Mouse (Mus musculus) midbrain, embryonic 11.5 days (tissue): ENCODE measurements around the gene 1700056E22Rik. TPM values are rescaled to one million over a fixed set of nuclear protein-coding genes. Genes with fewer than 3 reads are reported as not detected.
A peak's percentile ranks its signal among the peaks of the same experiment; 100 is the strongest.

Experiments used
- ATAC-seq: fragments of 200-750 bp; cut with Nextera tagmentation; 2 replicates; pipeline ENCODE4 v1.8.0; 2017; ENCODE audit warnings: moderate TSS enrichment, moderate library complexity; ENCODE audit not compliant: low FRiP score
- DNase-seq: peaks from one replicate; pipeline ENCODE4 v3.0.0; 2015; ENCODE audit warnings: low spot score; ENCODE audit errors: missing footprints
- H3K27ac ChIP-seq: fragments of 300-500 bp; sonication (generic); 2 replicates; pipeline ENCODE4 v1.5.1; 2014; ENCODE audit warnings: low read depth, low read length
- H3K27me3 ChIP-seq: fragments of 300-500 bp; sonication (generic); 2 replicates; pipeline ENCODE4 v1.6.1; 2014; ENCODE audit warnings: mild to moderate bottlenecking, low read length, moderate library complexity, mixed read lengths; ENCODE audit not compliant: control insufficient read depth, insufficient read depth
- H3K36me3 ChIP-seq: fragments of 300-500 bp; sonication (generic); 2 replicates; pipeline ENCODE4 v1.6.1; 2014; ENCODE audit warnings: mild to moderate bottlenecking, low read length, moderate library complexity, mixed read lengths; ENCODE audit not compliant: control insufficient read depth, insufficient read depth
- H3K4me1 ChIP-seq: fragments of 300-500 bp; sonication (generic); 2 replicates; pipeline ENCODE4 v1.6.1; 2014; ENCODE audit warnings: low read length; ENCODE audit not compliant: control insufficient read depth, insufficient read depth
- H3K4me2 ChIP-seq: fragments of 300-500 bp; sonication (generic); 2 replicates; pipeline ENCODE4 v1.6.1; 2014; ENCODE audit warnings: mild to moderate bottlenecking, moderate library complexity
- H3K4me3 ChIP-seq: fragments of 300-500 bp; sonication (generic); 2 replicates; pipeline ENCODE4 v1.5.1; 2014; ENCODE audit warnings: low read depth, low read length
- H3K9ac ChIP-seq: fragments of 300-500 bp; sonication (generic); 2 replicates; pipeline ENCODE4 v1.6.1; 2014; ENCODE audit warnings: low read length
- H3K9me3 ChIP-seq: fragments of 300-500 bp; sonication (generic); 2 replicates; pipeline ENCODE4 v1.6.1; 2016; ENCODE audit warnings: low read length; ENCODE audit not compliant: control insufficient read depth
- WGBS: fragments of 180-500 bp; shearing (Covaris S2); extraction: QIAGEN DNeasy Blood & Tissue Kit; methylation state at CpG from one replicate; pipeline ENCODE4 v1.1.7; 2014; 5-methylcytosine and 5-hydroxymethylcytosine counted together
- polyA plus RNA-seq: library from polyadenylated mRNA; unstranded; fragments of >200 nt; fragmentation: Nextera tagmentation; extraction: Ambion mirVana; gene quantifications from 2 replicates; pipeline ENCODE4 v1.2.1, GENCODE M21; 2014

The 1700056E22Rik gene
- polyA plus RNA-seq, 1 experiment from 2014 or later, result 2.0 TPM

DNA sequence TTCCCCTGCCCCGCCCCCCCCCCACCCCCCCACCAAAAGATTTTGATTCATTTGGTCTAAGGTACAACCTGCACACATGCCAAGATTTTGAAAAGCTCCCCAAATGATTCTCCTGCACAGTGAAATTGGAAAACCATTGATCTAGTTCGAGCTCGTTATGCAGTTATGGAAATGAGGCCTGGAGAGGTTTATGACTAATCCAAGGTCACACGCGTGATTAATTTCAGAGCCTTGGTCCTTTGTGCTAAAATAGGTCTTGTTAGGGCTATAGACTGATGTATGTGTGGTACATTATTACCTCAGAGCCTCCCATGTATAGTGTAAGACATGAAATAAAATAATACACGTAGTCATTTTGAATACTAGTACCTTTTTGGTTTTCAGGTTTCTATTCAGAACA lies 9.3 kb upstream of the 1700056E22Rik start:
- WGBS, result 85% methylated on average over 6 of the region's 6 CpGs
- ATAC-seq, result no peak

DNA sequence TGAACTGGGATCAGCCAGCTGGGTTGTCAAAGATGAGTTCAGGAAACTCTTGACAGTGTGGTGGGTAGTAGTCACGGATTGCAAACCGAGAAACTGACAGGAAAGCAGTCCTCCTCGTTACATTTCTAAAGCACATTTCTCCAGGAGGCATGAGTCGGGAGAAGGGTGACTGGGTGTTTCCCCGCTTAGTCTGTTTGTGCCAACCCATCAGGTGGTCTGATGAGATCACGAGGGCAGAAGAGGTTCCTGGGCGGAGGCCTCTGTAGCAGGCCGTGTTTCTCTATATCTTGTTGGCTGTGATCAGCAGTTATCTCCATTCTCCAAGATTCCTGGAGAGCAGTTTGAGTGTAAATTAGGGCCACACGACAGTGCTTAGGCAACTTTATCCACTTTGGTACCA lies 8.6 kb upstream of the 1700056E22Rik start:
- no peaks in the 10 kb centered on the region for H3K4me1 ChIP-seq
- H3K27ac ChIP-seq, result no peak overlapping the region
- H3K9ac ChIP-seq, result no peak overlapping the region
- WGBS, result 75% methylated on average over 9 of the region's 9 CpGs
- ATAC-seq (no peak), DNase-seq (no peak)
- H3K4me2 ChIP-seq, result no peak overlapping the region
- H3K4me3 ChIP-seq, result no peak overlapping the region
- no peaks in the 10 kb centered on the region for H3K36me3 ChIP-seq
- H3K9me3 ChIP-seq, result no peaks in the 10 kb centered on the region
- no peaks in the 10 kb centered on the region for H3K27me3 ChIP-seq

More for the DNA sequence above, 9.3 kb upstream of the 1700056E22Rik start:
- H3K4me2 ChIP-seq, result no peak overlapping the region
- H3K27me3 ChIP-seq, result no peaks in the 10 kb centered on the region
- H3K4me1 ChIP-seq, result no peaks in the 10 kb centered on the region
- H3K27ac ChIP-seq, result no peak overlapping the region
- H3K9me3 ChIP-seq, result no peaks in the 10 kb centered on the region
- no peak overlapping the region for H3K9ac ChIP-seq
- no peak overlapping the region for H3K4me3 ChIP-seq
- H3K36me3 ChIP-seq, result no peaks in the 10 kb centered on the region
- DNase-seq, result no peak

DNA sequence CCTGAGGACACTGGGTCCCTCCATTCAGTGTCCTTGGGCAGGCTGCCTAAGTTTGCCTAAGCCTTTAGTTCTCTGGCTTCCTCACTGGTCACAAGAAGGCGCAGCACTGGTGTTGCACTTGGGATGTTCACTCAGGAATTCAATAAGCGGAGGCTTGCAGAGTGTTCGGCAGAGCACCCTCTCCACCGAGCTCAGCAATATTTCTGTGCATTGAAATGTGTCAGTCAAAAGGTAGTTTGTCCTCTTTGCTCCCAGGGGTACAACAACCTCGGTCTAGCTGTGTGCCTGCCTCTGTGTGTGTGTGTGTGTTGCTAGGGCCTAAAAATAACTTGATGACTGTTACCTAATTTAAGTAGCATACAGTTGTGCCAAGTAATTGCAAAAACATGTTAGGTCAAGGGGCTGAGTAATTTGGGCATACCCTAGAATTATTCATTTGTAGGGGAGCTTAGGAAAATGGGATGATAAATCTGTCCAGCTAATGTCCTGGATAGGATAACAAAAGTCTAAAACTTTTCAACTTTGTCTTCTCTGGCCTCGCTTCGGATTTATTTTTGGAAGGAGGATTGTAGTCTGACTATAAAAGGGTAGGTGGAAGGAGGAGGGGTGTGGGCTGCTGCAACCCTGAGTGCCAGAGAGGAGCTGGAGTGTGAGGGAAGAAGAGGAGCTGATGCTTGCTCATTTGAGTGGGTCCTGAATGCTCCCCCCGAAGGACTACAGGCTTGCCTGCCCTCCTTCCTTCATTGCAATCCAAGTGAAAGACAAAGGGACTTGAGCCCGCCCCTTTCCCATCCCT lies 7.9 kb upstream of the 1700056E22Rik start:
- Histone ChIP-seq H3K4me1 (0 out of 2 replicates have a peak, but pooled peaks cover under 1% of the 10 kb centered on the region), H3K9me3 (no peaks in the 10 kb centered on the region), H3K9ac (no peak overlapping the region), H3K4me3 (no peak overlapping the region), H3K36me3 (no peaks in the 10 kb centered on the region), H3K4me2 (no peak overlapping the region), H3K27ac (no peak overlapping the region), H3K27me3 (no peaks in the 10 kb centered on the region)
- WGBS, result 79% methylated on average over 9 of the region's 9 CpGs
- DNase-seq (no peak), ATAC-seq (no peak)

DNA sequence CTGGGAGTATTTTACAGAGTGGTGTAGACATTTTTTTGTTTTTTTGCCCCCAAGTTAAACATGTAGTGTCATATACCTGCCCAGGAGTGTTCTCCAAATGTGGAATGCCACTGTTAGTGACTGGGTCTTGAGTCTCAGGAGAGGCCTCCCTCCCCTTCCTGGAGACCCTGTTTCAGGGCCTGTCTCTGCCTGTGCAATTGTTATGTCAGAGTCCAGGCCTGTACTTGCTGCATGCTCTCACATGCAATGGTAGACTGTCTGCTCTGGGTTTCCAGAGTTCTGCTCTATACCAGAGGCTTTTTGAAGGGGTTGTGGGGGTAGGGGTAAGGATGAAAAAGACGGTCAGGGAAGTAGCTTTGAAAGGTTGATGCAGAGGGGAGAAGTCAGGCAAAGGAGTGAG lies 6.8 kb upstream of the 1700056E22Rik start:
- Histone ChIP-seq H3K27ac (no peak overlapping the region), H3K36me3 (no peaks in the 10 kb centered on the region), H3K4me3 (no peak overlapping the region), H3K9me3 (no peaks in the 10 kb centered on the region), H3K27me3 (no peaks in the 10 kb centered on the region), H3K9ac (no peak overlapping the region), H3K4me2 (no peak overlapping the region), H3K4me1 (peaks cover 6% of the 10 kb centered on the region; the same call in 1 of the 2 replicates)
- ATAC-seq (no peak), DNase-seq (no peak)
- WGBS, result 72% methylated on average over 1 of the region's 1 CpGs

DNA sequence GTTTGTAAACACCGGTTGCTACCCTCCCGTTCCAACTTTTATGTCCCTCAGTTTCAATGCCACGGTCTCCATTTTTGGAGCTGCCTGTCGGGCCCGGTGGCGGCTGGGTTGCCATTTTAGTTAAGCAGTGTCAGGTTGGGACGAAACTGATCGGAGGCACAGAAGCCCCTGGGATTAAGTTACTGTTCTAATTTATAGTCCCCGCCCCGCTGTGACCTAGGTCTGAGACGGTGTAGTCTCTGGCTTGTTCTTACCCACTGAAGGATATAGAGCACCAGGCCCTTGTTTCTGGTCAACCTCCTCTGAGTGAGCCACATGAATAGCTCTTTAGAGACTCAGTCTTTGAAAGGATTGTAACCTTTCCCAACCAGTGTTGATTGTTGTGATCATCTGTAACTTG lies 6.1 kb upstream of the 1700056E22Rik start:
- Histone ChIP-seq H3K9ac (no peak overlapping the region), H3K27ac (no peak overlapping the region), H3K4me2 (no peak overlapping the region), H3K9me3 (no peaks in the 10 kb centered on the region), H3K4me1 (peaks cover 11% of the 10 kb centered on the region), H3K4me3 (no peak overlapping the region), H3K36me3 (no peaks in the 10 kb centered on the region), H3K27me3 (no peaks in the 10 kb centered on the region)
- ATAC-seq (no peak), DNase-seq (no peak)
- 78% methylated on average over 11 of the region's 11 CpGs for WGBS

DNA sequence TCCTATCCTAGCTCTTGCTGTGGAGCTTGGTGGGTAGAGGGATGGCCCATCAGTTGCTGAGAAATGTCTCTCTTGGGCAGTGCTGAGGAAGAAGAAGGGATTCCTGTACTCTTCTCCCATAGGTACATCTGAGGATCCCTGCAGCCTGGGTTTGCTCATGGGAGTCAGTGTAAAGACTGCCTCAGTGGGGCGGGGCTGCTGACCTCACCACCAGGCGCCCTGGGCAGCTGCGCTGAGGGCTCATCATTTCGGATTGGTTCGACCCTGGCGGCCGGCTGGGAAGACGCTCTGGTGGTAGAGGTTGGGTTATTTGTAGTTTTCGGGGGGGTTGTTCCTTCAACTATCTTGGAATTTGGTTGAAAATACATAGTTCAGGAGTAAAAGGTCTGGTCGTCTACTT lies 5.2 kb upstream of the 1700056E22Rik start:
- WGBS, result 91% methylated on average over 10 of the region's 10 CpGs
- DNase-seq (no peak), ATAC-seq (no peak)
- Histone ChIP-seq H3K9me3 (no peaks in the 10 kb centered on the region), H3K27ac (no peak overlapping the region), H3K9ac (no peak overlapping the region), H3K4me2 (no peak overlapping the region), H3K4me1 (peaks cover 11% of the 10 kb centered on the region), H3K27me3 (no peaks in the 10 kb centered on the region), H3K4me3 (no peak overlapping the region), H3K36me3 (no peaks in the 10 kb centered on the region)

DNA sequence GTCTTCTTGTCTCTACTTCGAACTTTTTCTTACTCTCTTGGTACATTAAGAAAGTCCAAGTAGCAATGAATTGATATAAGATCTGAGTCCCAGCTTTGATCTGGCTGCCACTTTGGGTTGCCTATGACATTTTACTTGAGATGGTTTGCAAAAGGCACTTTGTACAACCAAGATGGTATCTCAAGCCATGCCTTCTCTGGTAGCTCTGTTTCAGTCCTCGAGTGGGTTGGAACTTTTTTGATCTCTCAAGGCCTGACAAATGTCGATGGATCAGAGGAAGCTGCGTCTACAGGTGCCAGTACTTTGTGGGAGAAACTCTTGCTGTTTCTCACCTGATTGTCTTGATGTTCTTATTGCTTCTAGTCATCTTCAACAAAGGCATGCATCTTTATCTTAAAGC lies 3.7 kb upstream of the 1700056E22Rik start:
- Histone ChIP-seq H3K27me3 (no peaks in the 10 kb centered on the region), H3K4me1 (peaks cover 11% of the 10 kb centered on the region), H3K36me3 (no peaks in the 10 kb centered on the region), H3K27ac (no peak overlapping the region), H3K4me3 (no peak overlapping the region), H3K9ac (no peak overlapping the region), H3K4me2 (no peak overlapping the region), H3K9me3 (no peaks in the 10 kb centered on the region)
- DNase-seq (no peak), ATAC-seq (no peak)
- 90% methylated on average over 4 of the region's 4 CpGs for WGBS

DNA sequence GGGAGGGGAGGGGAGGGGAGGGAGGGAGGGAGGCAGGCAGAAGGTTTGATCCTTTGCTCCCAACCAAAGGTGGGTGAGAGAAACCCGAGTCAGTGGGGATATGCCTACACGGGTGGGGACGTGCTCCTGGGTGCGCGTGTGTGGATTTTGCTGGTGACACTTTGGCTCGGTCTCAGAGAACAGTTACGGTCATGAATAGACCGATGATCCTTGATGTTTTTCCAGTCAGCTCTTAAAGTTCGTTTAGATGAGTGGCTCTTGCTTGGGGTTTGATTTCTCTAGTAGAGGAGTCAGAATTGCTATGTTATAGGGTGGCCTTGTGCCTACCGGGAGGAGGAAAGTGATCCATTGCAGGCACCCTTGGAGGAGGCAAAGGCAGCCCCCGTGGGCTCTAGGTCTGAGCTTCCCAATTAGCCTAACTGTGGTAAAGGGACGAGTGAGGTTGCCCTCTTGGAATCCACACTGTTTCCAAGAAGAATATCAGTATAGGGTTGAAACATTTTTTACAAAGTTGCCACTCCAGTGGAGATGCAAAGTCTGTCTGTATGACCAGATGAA lies 1.3 kb upstream of the 1700056E22Rik start:
- H3K9ac ChIP-seq, result peak overlapping the region; percentile 54
- no peaks in the 10 kb centered on the region for H3K9me3 ChIP-seq
- WGBS, result 4% methylated on average over 12 of the region's 12 CpGs
- peaks cover 15% of the 10 kb centered on the region for H3K4me1 ChIP-seq
- H3K27me3 ChIP-seq, result no peaks in the 10 kb centered on the region
- peak overlapping the region; percentile 68 for H3K4me2 ChIP-seq
- ATAC-seq (no peak), DNase-seq (peak; percentile 87)
- H3K27ac ChIP-seq, result no peak overlapping the region
- H3K36me3 ChIP-seq, result no peaks in the 10 kb centered on the region
- peak overlapping the region; percentile 66 for H3K4me3 ChIP-seq

DNA sequence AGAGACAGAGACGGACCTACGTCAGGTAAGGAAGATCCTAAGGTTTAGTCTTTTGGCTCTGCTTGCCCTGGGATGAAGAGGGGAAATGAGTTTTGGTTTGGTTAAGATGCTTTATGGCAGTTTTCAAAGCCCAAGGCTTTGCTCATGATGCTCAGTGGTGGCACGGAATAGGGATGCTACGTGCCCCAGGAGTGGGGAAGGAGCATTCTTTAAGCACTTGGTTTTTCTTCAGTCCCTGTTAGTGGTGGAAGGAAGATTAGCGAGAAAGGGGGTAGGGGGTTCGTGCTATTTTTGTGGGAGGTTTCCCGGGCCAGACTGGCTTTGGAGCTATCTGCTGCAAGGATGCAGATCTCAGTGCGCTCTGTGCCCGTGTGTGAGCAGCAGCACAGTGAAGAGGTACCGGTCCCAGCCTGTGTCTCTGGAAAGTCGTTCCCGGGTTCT lies 660 bp upstream of the 1700056E22Rik start:
- H3K27ac ChIP-seq, result peak overlapping the region; percentile 20; the same call in 1 of the 2 replicates
- H3K36me3 ChIP-seq, result no peaks in the 10 kb centered on the region
- peak overlapping the region; percentile 68 for H3K4me2 ChIP-seq
- DNase-seq (peak; percentile 95), ATAC-seq (peak; percentile 2; the same call in 1 of the 2 replicates)
- 0% methylated on average over 12 of the region's 12 CpGs for WGBS
- peak overlapping the region; percentile 66 for H3K4me3 ChIP-seq
- H3K9me3 ChIP-seq, result no peaks in the 10 kb centered on the region
- H3K27me3 ChIP-seq, result no peaks in the 10 kb centered on the region
- H3K9ac ChIP-seq, result peak overlapping the region; percentile 67
- H3K4me1 ChIP-seq, result peaks cover 15% of the 10 kb centered on the region
